In the genomic region with DNA sequence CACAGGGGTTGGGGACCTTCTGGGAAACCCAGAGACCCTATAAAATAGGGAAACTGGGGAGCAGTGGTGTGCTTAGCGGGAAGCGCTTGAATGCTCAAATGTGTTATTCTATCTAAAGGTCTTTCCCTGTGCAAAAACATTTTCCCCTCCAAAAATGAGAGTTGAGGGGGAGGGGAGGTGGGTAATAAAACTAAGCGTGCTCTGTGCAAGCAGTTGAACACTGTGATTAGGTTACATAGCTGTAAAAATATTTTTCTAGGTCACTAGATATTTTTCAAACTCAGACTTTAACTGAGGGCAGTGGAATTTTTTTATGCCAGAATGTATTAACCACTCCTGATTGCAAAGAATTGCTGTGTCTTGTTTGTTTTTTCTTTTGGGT, we compare ENCODE assay signal across 8 mouse cellular contexts.
DNase-seq lines count a peak whose midpoint lies in the region; ATAC-seq lines count a peak whose summit lies in the region.

No protein-coding gene starts in this region.

- WGBS in liver, embryonic 11.5 days = 22% methylated on average over 3 of the region's 3 CpGs
- WGBS in embryonic facial prominence, embryonic 13.5 days = 12% methylated on average over 3 of the region's 3 CpGs
- 18% methylated on average over 3 of the region's 3 CpGs for WGBS in intestine, embryonic 15.5 days
- WGBS in neural tube, embryonic 13.5 days = 24% methylated on average over 3 of the region's 3 CpGs

- no peaks in the 10 kb centered on the region for H3K27me3 ChIP-seq in liver, embryonic 11.5 days (replicated peaks; ENCODE audit: control insufficient read depth, insufficient read depth, low read length)
- no peaks in the 10 kb centered on the region for H3K27me3 ChIP-seq in embryonic facial prominence, embryonic 13.5 days
- H3K27me3 ChIP-seq in intestine, embryonic 15.5 days (replicated peaks) = no peaks in the 10 kb centered on the region
- no peaks in the 10 kb centered on the region for H3K27me3 ChIP-seq in neural tube, embryonic 13.5 days

- peak overlapping the region; percentile 21; the same call in 1 of the 2 replicates for H3K4me3 ChIP-seq in liver, embryonic 11.5 days (ENCODE audit: low read depth, low read length)
- peak overlapping the region; percentile 13; the same call in 1 of the 2 replicates for H3K4me3 ChIP-seq in embryonic facial prominence, embryonic 13.5 days
- H3K4me3 ChIP-seq in intestine, embryonic 15.5 days (replicated peaks) = no peak overlapping the region
- H3K4me3 ChIP-seq in neural tube, embryonic 13.5 days = no peak overlapping the region

- H3K9me3 ChIP-seq in liver, embryonic 11.5 days (ENCODE audit: control insufficient read depth, low read length) = no peaks in the 10 kb centered on the region
- H3K9me3 ChIP-seq in embryonic facial prominence, embryonic 13.5 days = no peaks in the 10 kb centered on the region
- no peaks in the 10 kb centered on the region for H3K9me3 ChIP-seq in intestine, embryonic 15.5 days
- H3K9me3 ChIP-seq in neural tube, embryonic 13.5 days = no peaks in the 10 kb centered on the region

- no peak for DNase-seq in liver, embryonic 11.5 days (ENCODE audit: low spot score)
- no peak for DNase-seq in liver
- no peak for DNase-seq in layer of hippocampus, postnatal 10 days (ENCODE audit: low spot score in 2 of 2)
- no peak for DNase-seq in natural killer cell, adult 2 months (ENCODE audit: low spot score in 2 of 2)

- no peak; the same call in 1 of the 2 replicates for ATAC-seq in liver, embryonic 11.5 days (replicated peaks; ENCODE audit: low FRiP score)
- peak; percentile 35; the same call in 1 of the 2 replicates for ATAC-seq in embryonic facial prominence, embryonic 13.5 days (ENCODE audit: insufficient number of reproducible peaks, insufficient read depth, low FRiP score, low TSS enrichment, low read depth)
- peak; percentile 63 for ATAC-seq in intestine, embryonic 15.5 days
- ATAC-seq in neural tube, embryonic 13.5 days (ENCODE audit: low read depth) = peak; percentile 66; the same call in 1 of the 2 replicates
- no peak for ATAC-seq in inflammation-experienced regulatory T-cells, adult 6 months

- H3K4me1 ChIP-seq in liver, embryonic 11.5 days (replicated peaks; ENCODE audit: control insufficient read depth, insufficient read depth, low read length) = no peaks in the 10 kb centered on the region; the same call in 1 of the 2 replicates
- no peaks in the 10 kb centered on the region for H3K4me1 ChIP-seq in embryonic facial prominence, embryonic 13.5 days
- no peaks in the 10 kb centered on the region for H3K4me1 ChIP-seq in intestine, embryonic 15.5 days (replicated peaks)
- H3K4me1 ChIP-seq in neural tube, embryonic 13.5 days (replicated peaks) = no peaks in the 10 kb centered on the region

- H3K9ac ChIP-seq in liver, embryonic 11.5 days (ENCODE audit: low read depth, low read length) = no peak overlapping the region
- H3K9ac ChIP-seq in embryonic facial prominence, embryonic 13.5 days = no peak overlapping the region
- H3K9ac ChIP-seq in intestine, embryonic 15.5 days = no peak overlapping the region
- no peak overlapping the region for H3K9ac ChIP-seq in neural tube, embryonic 13.5 days

- no peak overlapping the region for H3K27ac ChIP-seq in liver, embryonic 11.5 days (ENCODE audit: low read depth, low read length)
- H3K27ac ChIP-seq in embryonic facial prominence, embryonic 13.5 days = peak overlapping the region; percentile 57
- no peak overlapping the region for H3K27ac ChIP-seq in intestine, embryonic 15.5 days
- H3K27ac ChIP-seq in neural tube, embryonic 13.5 days (replicated peaks) = peak overlapping the region; percentile 79

- H3K36me3 ChIP-seq in liver, embryonic 11.5 days (ENCODE audit: control insufficient read depth, insufficient read depth, low read length) = no peaks in the 10 kb centered on the region
- no peaks in the 10 kb centered on the region for H3K36me3 ChIP-seq in embryonic facial prominence, embryonic 13.5 days
- no peaks in the 10 kb centered on the region for H3K36me3 ChIP-seq in intestine, embryonic 15.5 days
- no peaks in the 10 kb centered on the region for H3K36me3 ChIP-seq in neural tube, embryonic 13.5 days

- peak overlapping the region; percentile 46 for H3K4me2 ChIP-seq in liver, embryonic 11.5 days
- H3K4me2 ChIP-seq in embryonic facial prominence, embryonic 13.5 days = peak overlapping the region; percentile 44
- H3K4me2 ChIP-seq in intestine, embryonic 15.5 days (replicated peaks) = peak overlapping the region; percentile 47
- H3K4me2 ChIP-seq in neural tube, embryonic 13.5 days = peak overlapping the region; percentile 44

Comparison
In these comparisons a context has a peak if more than half of its experiments do, and no peak if none do; other contexts are left out.
1. ATAC-seq: peak in embryonic facial prominence, embryonic 13.5 days (single experiment), intestine, embryonic 15.5 days (single experiment) and neural tube, embryonic 13.5 days (single experiment); none in liver, embryonic 11.5 days (single experiment) and inflammation-experienced regulatory T-cells, adult 6 months (single experiment).
2. H3K27ac ChIP-seq: peak in embryonic facial prominence, embryonic 13.5 days (single experiment) and neural tube, embryonic 13.5 days (single experiment); none in liver, embryonic 11.5 days (single experiment) and intestine, embryonic 15.5 days (single experiment).
3. H3K4me3 ChIP-seq: peak in liver, embryonic 11.5 days (single experiment) and embryonic facial prominence, embryonic 13.5 days (single experiment); none in intestine, embryonic 15.5 days (single experiment) and neural tube, embryonic 13.5 days (single experiment).
4. Peak in every context shown above with its lines, with median percentiles within 50 percentile points of each other: H3K4me2 ChIP-seq.